Mouse (Mus musculus) brain, embryonic 14.5 days (tissue): Measurements from ENCODE around the gene Dcun1d2.

Source experiments
- CTCF ChIP-seq: fragments of 200-500 bp; IDR thresholded peaks from 2 replicates; pipeline ENCODE4 v1.5.1; 2012; ENCODE audit warnings: inconsistent platforms, mild to moderate bottlenecking, moderate library complexity, borderline replicate concordance; ENCODE audit not compliant: insufficient read depth, insufficient read length; ENCODE audit errors: extremely low read depth
- POLR2A ChIP-seq: fragments of 200-500 bp; IDR thresholded peaks from 2 replicates; pipeline ENCODE4 v1.6.1; 2012; ENCODE audit warnings: mild to moderate bottlenecking, inconsistent platforms, borderline replicate concordance; ENCODE audit not compliant: poor library complexity, insufficient read depth, insufficient read length, severe bottlenecking; ENCODE audit errors: extremely low read depth

DNA sequence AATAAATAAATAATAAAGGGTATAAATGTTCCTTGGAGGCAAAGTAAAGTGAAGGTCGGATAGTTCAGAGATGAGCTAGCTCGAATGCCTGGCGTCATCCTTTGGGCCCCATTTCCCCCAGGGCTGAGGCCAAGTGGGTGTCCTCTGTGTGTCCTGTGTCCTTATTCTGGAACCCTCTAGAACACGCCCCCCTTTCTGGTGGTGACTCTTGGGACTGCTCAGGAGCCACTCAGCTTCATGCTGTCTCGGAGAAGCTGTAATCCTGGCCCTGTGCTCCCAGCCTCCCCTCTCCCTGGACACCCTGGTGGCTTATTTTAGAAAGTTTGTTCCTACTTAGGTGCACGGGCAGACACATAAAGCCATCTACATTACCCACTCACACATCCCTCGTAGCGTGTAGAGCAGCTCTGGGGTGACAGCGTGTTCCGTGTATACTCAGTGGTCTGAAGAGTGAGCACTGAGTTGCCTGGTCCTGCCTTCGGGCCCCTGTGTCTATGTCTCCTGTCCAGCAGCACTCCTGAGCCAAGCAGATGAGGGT is 43.5 kb downstream of the Dcun1d2 start:
- TF ChIP-seq CTCF: no peak
- no peak for TF ChIP-seq POLR2A
